Mouse (Mus musculus): ENCODE measurements around the gene Ptf1a.

DNA sequence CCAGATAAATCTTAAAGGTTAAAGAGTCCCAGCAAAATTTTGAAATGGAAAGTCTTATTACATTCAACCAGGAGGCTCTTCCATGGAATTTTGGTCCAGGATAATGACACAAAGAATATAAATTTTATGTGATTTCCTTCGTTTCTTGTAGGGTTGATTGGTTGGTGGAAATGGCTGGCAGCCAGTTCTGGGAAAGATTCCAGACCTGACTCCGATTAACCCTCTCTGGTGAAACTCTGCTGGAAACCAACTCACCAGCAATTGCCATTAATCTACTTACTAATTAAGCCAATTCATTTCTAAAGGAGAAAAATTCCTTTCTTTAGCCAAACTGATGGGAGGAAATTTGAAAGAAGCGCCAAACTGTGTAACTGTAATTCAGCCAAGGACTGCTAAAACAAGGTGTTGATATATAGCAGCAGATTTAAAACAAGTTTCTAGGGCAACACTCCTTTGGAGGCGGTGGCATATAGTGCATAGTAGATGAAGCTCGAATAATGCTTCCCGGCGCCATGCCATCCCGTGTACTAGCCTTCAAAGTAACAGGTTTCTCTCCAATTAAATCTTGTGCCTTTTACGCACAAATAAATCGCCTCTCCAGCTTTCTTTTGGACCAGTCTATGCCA is 10.5 kb downstream of the Ptf1a start:
- no peak for TF ChIP-seq CTCF (IDR thresholded peaks at IDR 0.05; ENCODE audit: extremely low read depth, insufficient read depth, insufficient read length, insufficient replicate concordance)
- TF ChIP-seq POLR2A (IDR thresholded peaks at IDR 0.05; ENCODE audit: low read depth, low read length) = no peak
